Mouse (Mus musculus) mouse trophoblast stem cell (cell line): ENCODE data around the gene Myrf.

Source experiments
- in situ Hi-C, 2 experiments: fragments of 300-500 bp; cut with MseI, MboI; formaldehyde crosslinking; loops; 2 replicates in 1 of 2; 3 replicates in 1 of 2; pipeline ENCODE4 v1.15.1; 2025

Gene Myrf

GRCm38 (mm10) chr19:10213796-10214471 is 26.6 kb downstream of the Myrf start:
- in situ Hi-C loops = no loop called here

DNA sequence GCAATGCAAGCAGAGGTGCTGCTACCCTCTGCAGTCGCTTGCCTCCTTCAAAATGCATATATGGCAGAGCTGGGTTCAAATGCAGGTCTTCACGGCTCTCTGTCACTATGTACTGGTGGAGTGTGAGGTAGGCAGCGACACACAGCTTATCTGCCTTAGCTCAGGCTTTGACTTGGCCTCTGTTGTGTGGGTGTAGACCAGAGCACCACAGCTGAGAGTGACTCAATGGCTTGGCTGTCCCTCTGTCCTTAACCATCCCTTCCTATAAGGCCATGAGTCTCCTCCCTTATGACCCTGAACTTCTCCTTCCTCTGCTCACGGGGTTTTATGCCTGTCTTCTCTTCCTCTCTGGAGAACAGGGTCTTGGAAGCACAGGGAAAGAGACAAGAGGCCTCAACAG is 29.7 kb downstream of the Myrf start:
- in situ Hi-C loops = no loop called here

DNA sequence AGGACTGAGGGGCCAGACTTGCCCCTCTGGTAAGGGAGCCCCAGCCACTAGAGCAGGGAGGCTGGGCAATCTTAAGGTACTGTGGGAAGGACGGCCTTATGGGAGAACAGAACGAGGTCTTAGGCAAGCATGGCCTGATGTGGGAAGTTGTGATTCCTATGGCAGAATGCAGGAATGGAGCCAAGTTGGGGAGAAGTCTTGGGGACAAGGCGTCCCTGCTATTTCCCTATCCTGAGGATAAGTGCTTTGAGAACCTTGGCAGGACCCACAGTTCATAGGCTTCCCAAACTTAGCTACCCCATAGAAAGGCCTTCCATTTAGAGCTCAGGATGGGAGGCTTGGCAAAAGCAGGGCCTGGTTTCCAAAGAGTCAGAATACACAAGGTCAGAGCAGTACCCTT is 31.7 kb downstream of the Myrf start:
- in situ Hi-C loops = no loop called here

DNA sequence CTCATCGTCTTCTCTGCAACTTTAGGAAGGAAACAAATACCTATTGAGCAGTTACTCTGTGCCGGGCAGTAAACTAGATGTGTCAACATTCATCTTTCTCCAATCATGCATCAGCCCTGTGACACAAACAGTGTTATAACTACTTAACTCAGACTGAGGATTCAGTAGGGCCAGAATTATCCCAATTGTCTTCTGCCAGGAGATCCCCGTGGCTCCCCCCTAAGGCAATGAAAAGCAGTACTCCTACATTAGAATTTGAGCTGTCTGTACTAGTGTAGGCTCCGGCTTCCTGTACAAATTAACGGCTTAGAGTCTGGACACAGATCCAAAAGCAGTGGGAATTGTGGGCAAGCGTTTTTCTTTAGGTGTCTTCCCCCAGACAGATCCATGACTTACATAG is 35.5 kb downstream of the Myrf start:
- in situ Hi-C loops = no loop called here

GRCm38 (mm10) chr19:10204616-10205001 is 35.9 kb downstream of the Myrf start:
- in situ Hi-C loops = no loop called here

DNA sequence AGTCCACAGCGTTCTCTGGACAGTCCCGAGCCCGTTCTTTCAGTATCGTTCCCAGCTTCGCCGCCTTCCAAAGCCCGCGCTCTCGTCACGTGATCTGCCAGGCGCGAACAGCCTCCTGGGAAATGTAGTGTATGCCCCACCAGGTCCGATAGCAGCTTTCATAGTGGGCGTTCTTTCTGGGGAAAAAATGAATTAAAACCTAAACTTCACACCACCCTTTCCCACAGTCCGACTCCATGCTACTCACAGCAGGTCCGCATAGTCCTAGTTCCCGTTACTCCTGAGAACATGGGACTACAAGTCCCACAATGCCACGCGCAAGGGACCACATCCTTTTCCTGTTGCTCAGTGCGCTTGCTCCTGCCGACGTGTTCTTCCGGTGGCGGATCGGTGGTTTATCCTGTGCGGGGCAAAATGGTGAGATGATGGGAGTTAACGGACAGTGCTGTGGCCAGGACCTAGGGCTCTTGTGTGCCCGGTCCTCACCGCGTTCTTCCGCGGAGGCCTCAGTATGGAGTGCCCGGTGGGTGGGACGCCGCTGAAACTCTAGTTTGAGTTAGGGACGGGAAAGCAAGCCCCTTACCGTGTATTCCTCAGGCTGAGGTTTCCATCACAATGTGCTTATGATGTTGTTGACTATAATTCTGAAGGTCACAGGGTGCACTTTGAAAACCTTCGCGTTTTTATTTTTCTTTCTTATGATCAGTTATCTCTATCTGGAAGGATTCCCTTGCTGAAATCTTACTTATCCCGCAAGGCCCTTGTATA is 36.5 kb downstream of the Myrf start, which contains the start of the genes Tmem258 and Fen1:
TSS of gene Tmem258 (plus strand) at position 167 of the 768 bp plus-strand sequence.
TSS of gene Fen1 (minus strand) at position 322 of the 768 bp plus-strand sequence.
- in situ Hi-C loops = no loop called here

GRCm38 (mm10) chr19:10203146-10203847 is 37.3 kb downstream of the Myrf start:
- in situ Hi-C loops = no loop called here

GRCm38 (mm10) chr19:10198723-10199122 is 41.8 kb downstream of the Myrf start:
- in situ Hi-C loops = loop anchor here in 1 of 2 experiments (25.0 kb wide), 1 partner anchor 286 kb away; no protein-coding TSS in a partner anchor

DNA sequence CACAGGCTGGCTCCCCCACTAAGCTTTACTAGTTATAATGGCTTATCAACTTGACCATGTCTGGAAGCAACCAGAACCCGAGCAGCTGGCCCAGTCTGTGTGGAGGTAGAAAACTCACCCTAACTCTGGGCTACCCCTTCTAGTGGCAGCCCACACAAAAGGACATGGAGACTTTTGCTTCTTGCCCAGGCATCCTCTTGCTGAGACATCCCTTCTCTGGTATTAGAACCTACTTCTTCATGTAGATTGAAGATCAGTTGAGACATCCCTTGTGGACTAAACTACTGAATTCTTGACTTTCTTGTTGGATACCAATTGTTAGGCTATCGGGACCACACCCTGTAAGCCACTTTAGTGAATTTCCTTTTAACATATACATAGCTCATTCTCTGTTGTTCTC is 42.3 kb downstream of the Myrf start:
- in situ Hi-C loops = loop anchor here in 1 of 2 experiments (25.0 kb wide), 1 partner anchor 286 kb away; no protein-coding TSS in a partner anchor

DNA sequence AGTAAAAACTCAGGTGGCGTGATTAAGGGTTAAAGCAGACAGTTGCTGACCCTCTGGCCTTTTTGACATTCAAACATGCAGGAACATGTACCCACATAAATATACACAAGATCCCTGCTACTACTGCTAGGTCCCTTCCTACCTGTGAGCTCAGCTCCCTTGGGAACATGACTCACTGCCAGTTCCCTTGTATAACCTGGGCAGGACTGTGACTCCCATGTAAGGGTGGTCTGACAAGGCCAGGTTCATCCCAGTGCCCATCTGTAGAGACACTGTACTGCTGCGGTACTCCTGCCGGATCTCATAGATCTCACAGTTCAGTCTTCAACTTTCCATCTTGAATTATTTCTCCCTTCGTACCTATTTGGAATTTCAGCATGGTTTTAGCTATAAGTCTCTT is 43.4 kb downstream of the Myrf start:
- in situ Hi-C loops = loop anchor here in 1 of 2 experiments (25.0 kb wide), 1 partner anchor 285 kb away; no protein-coding TSS in a partner anchor

DNA sequence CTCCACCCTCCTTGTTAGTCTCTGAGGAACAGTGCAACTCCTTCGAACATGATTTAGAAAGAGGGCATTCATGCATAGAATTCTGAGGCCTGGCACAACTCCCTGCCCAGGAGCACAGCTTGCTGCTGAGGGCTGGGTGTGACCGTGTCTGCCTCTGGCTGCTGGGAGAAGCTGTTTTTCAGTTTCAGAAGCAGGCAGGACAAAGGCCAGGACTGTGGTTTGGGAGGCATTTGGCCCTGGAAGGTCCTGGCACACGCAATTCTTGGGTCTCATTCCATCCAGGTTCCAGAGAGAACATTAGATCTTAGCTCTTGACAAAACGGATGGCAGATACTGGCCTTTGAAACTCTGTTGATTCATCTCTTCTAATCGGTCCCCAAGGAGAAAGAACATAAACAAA is 45.3 kb downstream of the Myrf start:
- in situ Hi-C loops = loop anchor here in 1 of 2 experiments (25.0 kb wide), 1 partner anchor 283 kb away; no protein-coding TSS in a partner anchor

GRCm38 (mm10) chr19:10194337-10194736 is 46.2 kb downstream of the Myrf start:
- in situ Hi-C loops = loop anchor here in 1 of 2 experiments (25.0 kb wide), 1 partner anchor 282 kb away; no protein-coding TSS in a partner anchor

GRCm38 (mm10) chr19:10191326-10191725 is 49.2 kb downstream of the Myrf start:
- in situ Hi-C loops = loop anchor here in 1 of 2 experiments (25.0 kb wide), 1 partner anchor 279 kb away; no protein-coding TSS in a partner anchor

- in situ Hi-C loops = loop anchor here in 1 of 2 experiments (25.0 kb wide), 1 partner anchor 278 kb away; no protein-coding TSS in a partner anchor
Measured at GRCm38 (mm10) chr19:10190796-10191195, 49.8 kb downstream of the Myrf start.

DNA sequence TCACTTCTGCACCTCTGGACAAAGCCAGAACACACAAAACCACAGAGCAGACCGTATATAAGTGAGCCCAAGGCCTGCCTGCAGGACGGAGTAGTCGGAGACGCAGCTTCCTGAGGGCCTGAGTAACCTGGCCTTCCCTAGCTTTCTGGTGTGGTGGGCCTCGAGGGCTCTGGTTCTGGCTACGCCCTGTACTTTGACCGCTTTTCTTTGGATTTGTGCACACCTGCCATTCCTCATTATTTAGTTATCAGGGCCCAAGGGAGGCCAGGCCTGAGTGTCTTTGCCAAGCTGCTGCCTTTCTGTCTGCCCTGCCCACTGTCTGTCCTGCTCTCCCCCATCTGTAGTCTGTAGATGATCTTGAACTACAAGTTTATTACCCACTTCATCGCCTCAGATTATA is 50.6 kb downstream of the Myrf start:
- in situ Hi-C loops = loop anchor here in 1 of 2 experiments (25.0 kb wide), 1 partner anchor 278 kb away; no protein-coding TSS in a partner anchor

DNA sequence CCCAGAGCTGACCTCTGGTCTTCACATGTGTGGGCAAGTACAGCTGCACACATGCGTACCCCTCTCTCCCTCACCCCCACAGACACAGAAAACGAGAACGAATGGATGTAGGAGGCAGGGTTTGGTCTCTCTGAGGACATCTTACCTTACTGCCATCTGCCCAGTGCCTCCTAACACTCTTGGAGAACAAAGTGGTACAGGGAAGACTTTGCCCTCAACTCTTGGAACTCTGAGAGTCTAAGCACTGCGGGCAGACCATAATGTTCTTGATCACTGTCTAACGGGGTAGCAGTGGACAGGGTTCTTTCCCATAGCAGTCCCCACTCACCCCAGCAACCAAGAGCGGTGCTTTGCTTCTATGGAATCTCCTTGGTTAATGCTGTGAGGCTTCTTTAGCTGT is 51.5 kb downstream of the Myrf start:
- in situ Hi-C loops = loop anchor here in 1 of 2 experiments (25.0 kb wide), 1 partner anchor 277 kb away; no protein-coding TSS in a partner anchor

DNA sequence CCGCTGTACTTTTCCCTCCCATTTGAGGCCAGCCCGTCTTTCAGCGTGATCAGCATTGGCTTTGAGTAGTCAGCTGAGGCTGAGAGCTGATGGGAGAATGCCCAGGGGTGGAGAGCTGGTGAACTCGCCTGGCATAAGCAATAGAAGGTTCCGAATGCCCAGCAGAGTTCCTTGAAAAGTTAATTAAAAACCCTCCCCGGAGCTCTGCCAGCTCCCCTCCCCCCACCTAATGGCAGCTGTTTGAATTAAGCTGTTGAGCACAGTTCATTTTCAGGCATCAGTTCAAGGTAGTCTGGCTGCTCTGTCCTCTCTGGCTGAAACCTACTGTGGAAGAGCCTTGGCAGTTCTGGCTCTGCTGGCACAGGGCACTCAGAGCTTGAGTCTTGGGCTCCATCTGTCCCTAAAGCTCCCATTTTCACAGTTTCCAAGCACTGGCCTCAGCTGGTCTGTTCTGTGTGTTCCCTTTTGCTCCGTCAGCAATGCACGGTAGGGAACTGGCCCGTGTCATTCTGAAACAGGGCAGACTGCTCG is 52.2 kb downstream of the Myrf start:
- in situ Hi-C loops = loop anchor here in 1 of 2 experiments (25.0 kb wide), 1 partner anchor 276 kb away; no protein-coding TSS in a partner anchor

GRCm38 (mm10) chr19:10186569-10186968 is 54.0 kb downstream of the Myrf start:
- in situ Hi-C loops = loop anchor here in 1 of 2 experiments (25.0 kb wide), 1 partner anchor 274 kb away; no protein-coding TSS in a partner anchor

DNA sequence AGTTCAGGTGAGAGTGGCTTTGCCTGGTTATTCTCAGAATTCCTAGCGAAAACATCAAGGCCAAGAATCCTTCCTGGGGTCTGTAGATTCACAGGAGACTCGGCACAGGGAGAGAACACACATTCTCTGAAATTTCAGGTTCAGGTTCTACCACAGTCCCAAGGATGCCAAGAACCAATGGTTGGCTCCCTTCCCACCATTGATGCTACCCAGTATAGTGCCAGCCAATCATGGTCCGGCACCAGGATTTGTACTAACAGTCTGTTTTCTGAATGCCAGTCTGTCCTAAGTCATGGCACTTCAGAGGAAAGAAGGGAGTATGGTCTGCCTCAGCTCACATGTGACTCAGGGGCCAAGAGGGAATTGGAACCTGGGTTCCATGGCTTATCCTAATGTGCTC is 54.7 kb downstream of the Myrf start:
- in situ Hi-C loops = loop anchor here in 1 of 2 experiments (25.0 kb wide), 1 partner anchor 274 kb away; no protein-coding TSS in a partner anchor

- in situ Hi-C loops = loop anchor here in 1 of 2 experiments (25.0 kb wide), 1 partner anchor 272 kb away; no protein-coding TSS in a partner anchor
Measured at GRCm38 (mm10) chr19:10184096-10184495, 56.5 kb downstream of the Myrf start.
